Mouse (Mus musculus) neural tube, embryonic 14.5 days (tissue): ENCODE data around the gene Ptpn4. TPM values are rescaled to one million over a fixed set of nuclear protein-coding genes. Genes with fewer than 3 reads are reported as not detected.

Source experiments
- ATAC-seq: fragments of 200-750 bp; cut with Nextera tagmentation; 2 replicates; pipeline ENCODE4 v1.8.0; 2017; ENCODE audit warnings: low read depth, mild to moderate bottlenecking, moderate TSS enrichment, moderate library complexity
- H3K27ac ChIP-seq: fragments of 300-500 bp; sonication (generic); 2 replicates; pipeline ENCODE4 v1.5.1; 2014; ENCODE audit warnings: low read depth, mild to moderate bottlenecking, control low read depth, low read length, moderate library complexity, mixed read lengths
- H3K27me3 ChIP-seq: fragments of 300-500 bp; sonication (generic); 2 replicates; pipeline ENCODE4 v1.6.1; 2014; ENCODE audit warnings: low read length; ENCODE audit not compliant: control insufficient read depth, insufficient read depth
- H3K36me3 ChIP-seq: fragments of 300-500 bp; sonication (generic); 2 replicates; pipeline ENCODE4 v1.6.1; 2014; ENCODE audit warnings: low read length, mixed read lengths; ENCODE audit not compliant: control insufficient read depth, insufficient read depth
- H3K4me1 ChIP-seq: fragments of 300-500 bp; sonication (generic); 2 replicates; pipeline ENCODE4 v1.6.1; 2014; ENCODE audit warnings: low read length; ENCODE audit not compliant: control insufficient read depth, insufficient read depth
- H3K4me2 ChIP-seq: fragments of 300-500 bp; sonication (generic); 2 replicates; pipeline ENCODE4 v1.6.1; 2014; ENCODE audit warnings: mild to moderate bottlenecking, low read depth, low read length, control low read depth
- H3K4me3 ChIP-seq: fragments of 300-500 bp; sonication (generic); 2 replicates; pipeline ENCODE4 v1.5.1; 2014; ENCODE audit warnings: low read depth, low read length, control low read depth, mixed read lengths
- H3K9ac ChIP-seq: fragments of 300-500 bp; sonication (generic); replicated peaks from 2 replicates; pipeline ENCODE4 v1.6.1; 2014; ENCODE audit warnings: low read depth, mild to moderate bottlenecking, control low read depth, low read length, mixed read lengths
- H3K9me3 ChIP-seq: fragments of 300-500 bp; sonication (generic); 2 replicates; pipeline ENCODE4 v1.6.1; 2016; ENCODE audit warnings: low read length; ENCODE audit not compliant: control insufficient read depth
- WGBS: fragments of 180-500 bp; shearing (Covaris S2); extraction: QIAGEN DNeasy Blood & Tissue Kit; methylation state at CpG from one replicate; pipeline ENCODE4 v1.1.7; 2014; 5-methylcytosine and 5-hydroxymethylcytosine counted together
- polyA plus RNA-seq: library from polyadenylated mRNA; unstranded; fragments of >200 nt; fragmentation: Nextera tagmentation; extraction: Ambion mirVana; gene quantifications from 2 replicates; pipeline ENCODE4 v1.2.1, GENCODE M21; 2014

The Ptpn4 gene
- 18.0 and 19.1 TPM in 2 replicates for polyA plus RNA-seq

DNA sequence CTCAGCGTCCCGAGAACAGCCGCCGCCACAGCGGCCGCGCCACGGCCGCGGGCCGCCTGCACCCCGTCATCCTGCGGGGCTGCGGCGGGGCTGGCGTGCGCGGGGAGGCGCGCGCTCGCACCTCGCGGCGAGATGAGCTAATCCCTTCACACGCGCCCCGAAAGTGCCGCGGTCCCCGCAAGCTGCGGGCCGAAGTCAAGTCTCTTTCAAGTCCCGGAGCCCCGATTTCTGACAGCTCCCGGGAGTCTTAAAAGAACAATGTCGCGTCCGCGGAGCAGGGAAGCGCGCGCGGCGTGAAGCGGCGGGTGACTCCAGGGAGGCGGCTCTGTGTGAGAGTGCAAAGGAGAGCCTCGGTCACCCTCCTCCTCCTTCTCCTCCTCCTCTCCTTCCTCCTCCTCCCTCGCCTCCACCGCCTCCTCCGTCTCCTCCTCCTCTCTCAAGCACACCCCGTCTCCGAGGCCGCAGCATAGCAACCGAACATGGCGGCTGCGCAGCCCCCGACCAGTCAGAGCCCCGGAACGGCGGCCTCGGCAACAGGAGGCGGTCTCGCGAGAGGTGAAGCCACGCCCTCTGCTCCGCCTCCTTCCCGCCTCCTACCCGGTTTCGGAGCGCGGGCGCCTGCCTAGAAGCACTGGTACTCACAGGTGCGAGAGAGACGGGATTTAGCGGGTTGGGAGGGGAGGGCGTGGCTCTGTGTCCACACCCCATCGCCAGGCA, at the start of gene Ptpn4:
Ptpn4 (minus strand) TSS at position 579 of the 717 bp plus-strand sequence.
- peak; percentile 99 for ATAC-seq
- H3K36me3 ChIP-seq: no peaks in the 10 kb centered on the region
- H3K27me3 ChIP-seq: no peaks in the 10 kb centered on the region
- peaks cover 11% of the 10 kb centered on the region; the same call in 1 of the 2 replicates for H3K4me1 ChIP-seq
- H3K27ac ChIP-seq: peak within 1 kb of the TSS; percentile 96
- peak within 1 kb of the TSS; percentile 78 for H3K4me2 ChIP-seq
- WGBS: under 1% methylated on average over 72 of the region's 79 CpGs
- no peaks in the 10 kb centered on the region for H3K9me3 ChIP-seq
- peak within 1 kb of the TSS; percentile 90 for H3K9ac ChIP-seq
- peak within 1 kb of the TSS; percentile 78 for H3K4me3 ChIP-seq

DNA sequence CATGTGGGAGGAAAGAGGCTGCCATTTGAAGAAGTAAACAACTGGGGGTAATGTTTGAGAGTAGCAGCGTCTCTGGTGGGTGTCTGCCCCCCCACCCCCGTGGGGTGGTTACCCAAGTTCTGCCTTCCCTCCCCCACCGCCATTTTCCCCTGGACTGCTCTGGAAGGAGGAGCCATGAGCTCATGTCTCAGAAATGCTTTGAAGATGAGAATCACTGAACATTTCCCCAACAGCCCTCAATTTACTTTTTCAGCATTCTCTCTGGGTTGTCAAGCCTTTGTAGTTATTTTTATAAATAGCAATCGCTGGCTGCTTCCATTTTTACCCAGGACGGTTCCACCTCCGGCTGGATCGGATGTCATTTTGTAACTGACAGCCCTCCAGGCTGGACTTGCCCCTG, 48.9 kb upstream of the Ptpn4 start:
- Histone ChIP-seq H3K27ac (no peak overlapping the region), H3K9ac (no peak overlapping the region), H3K4me2 (no peak overlapping the region), H3K4me1 (no peaks in the 10 kb centered on the region), H3K9me3 (no peaks in the 10 kb centered on the region), H3K4me3 (no peak overlapping the region), H3K27me3 (no peaks in the 10 kb centered on the region), H3K36me3 (no peaks in the 10 kb centered on the region)
- WGBS: 76% methylated on average over 7 of the region's 7 CpGs
- ATAC-seq: no peak

DNA sequence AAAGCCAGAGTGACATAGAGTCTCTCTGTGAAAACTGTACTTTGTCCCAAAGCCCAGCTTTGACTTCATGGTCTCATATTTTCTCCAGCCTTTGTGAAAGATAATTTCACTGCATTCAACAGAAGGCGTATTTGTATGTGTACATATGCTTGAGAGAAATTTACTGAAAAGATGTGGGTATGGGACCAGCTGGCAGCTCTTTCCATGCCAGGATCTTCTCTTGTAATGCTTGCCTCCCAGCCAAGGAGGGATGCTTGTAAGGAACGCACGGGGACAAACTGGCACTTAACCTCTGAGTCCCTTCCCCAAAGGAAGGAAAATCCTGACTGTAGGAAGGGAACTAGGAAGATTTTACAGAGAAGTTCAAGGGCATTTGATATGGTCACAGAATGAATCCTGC, 46.9 kb upstream of the Ptpn4 start:
- no peak overlapping the region for H3K27ac ChIP-seq

DNA sequence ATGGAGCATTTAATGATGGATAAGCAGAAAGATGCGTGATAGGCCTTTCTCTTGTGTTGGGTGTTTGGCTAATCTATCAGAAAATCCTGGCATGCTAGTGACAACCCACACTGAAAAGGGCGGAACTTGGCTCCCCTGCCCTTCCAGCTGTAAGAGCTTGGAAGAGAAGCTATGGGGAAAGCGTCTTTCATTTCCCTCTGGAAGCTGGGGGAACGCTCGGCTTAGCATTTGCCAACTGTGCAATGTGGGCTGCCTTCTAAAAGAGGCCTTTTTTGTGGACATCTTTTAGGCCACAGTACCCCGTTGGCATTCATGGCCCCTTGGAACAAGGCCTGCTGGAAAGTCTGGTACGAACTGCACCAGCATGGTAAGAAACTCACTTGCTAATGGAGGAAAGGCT, 41.5 kb upstream of the Ptpn4 start:
- 67% methylated on average over 7 of the region's 7 CpGs for WGBS

More for the DNA sequence above, 46.9 kb upstream of the Ptpn4 start:
- Histone ChIP-seq H3K9ac (no peak overlapping the region), H3K4me1 (no peaks in the 10 kb centered on the region), H3K4me2 (no peak overlapping the region), H3K27me3 (no peaks in the 10 kb centered on the region), H3K9me3 (no peaks in the 10 kb centered on the region), H3K4me3 (no peak overlapping the region), H3K36me3 (no peaks in the 10 kb centered on the region)
- WGBS: 82% methylated on average over 3 of the region's 3 CpGs
- no peak for ATAC-seq

DNA sequence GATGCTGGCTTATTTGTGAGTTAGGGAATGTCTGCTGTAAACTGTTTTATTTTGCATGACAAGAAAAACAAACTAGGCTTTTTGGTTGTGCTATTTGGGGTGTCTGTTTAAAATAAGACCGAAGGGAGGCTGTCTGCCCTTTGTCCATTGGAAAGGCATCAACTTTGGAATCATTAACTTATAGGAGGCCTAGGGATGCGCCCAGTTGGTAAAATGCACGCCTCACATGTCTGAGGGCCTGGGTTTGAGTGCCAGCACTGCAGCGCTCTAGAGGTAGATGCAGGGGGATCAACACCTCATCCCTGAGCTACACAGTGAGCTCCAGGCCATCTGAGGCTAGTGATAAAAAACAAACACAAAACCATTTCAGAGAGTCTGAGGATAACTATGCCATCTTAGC, 40.1 kb upstream of the Ptpn4 start:
- Histone ChIP-seq H3K4me2 (no peak overlapping the region), H3K27me3 (no peaks in the 10 kb centered on the region), H3K9ac (no peak overlapping the region), H3K4me1 (no peaks in the 10 kb centered on the region), H3K9me3 (no peaks in the 10 kb centered on the region), H3K4me3 (no peak overlapping the region), H3K36me3 (no peaks in the 10 kb centered on the region), H3K27ac (no peak overlapping the region)
- ATAC-seq: no peak
- 95% methylated on average over 4 of the region's 4 CpGs for WGBS

More for the DNA sequence above, 41.5 kb upstream of the Ptpn4 start:
- Histone ChIP-seq H3K4me2 (no peak overlapping the region), H3K4me1 (no peaks in the 10 kb centered on the region), H3K27me3 (no peaks in the 10 kb centered on the region), H3K9ac (no peak overlapping the region), H3K27ac (no peak overlapping the region), H3K36me3 (no peaks in the 10 kb centered on the region), H3K4me3 (no peak overlapping the region), H3K9me3 (no peaks in the 10 kb centered on the region)
- peak; percentile 63; the same call in 1 of the 2 replicates for ATAC-seq

DNA sequence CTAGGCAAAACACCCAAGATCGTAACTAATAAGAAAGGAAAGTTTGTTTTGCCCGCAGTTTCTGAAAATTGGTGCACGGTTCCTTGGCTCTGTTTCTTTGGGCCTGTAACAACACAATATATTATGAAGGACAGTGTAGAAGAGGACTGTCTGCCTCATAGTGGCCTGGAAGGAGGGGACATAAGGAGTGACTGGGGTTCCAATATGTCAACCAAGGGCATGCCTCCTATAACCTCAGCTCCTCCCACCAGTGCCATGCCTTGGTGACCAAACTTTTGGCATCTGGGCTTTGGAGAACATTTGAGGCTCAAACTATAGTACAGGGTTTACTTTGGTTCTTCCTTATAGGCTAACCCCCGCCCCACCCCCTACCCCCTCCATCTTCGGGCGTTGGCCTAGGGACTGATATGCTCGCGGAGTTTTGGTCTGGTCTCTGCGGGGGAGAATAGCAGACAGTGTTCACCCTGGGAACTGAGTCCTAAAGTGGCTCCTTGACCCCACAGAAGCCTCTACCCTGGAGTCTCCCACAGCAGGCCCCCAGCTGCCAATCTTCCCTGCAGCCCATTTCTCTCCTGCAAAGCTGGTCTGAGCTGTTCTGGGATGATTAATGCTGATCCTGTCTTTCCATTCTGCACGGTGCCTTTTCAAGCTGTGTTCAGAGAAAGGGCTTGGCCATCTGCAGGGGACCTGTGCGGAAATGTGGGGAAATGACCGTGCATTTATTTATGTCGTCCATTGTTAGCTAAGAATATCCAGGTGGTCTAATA, 31.2 kb upstream of the Ptpn4 start:
- no peaks in the 10 kb centered on the region for H3K4me1 ChIP-seq
- WGBS: 37% methylated on average over 13 of the region's 13 CpGs
- H3K27me3 ChIP-seq: no peaks in the 10 kb centered on the region
- H3K27ac ChIP-seq: no peak overlapping the region
- H3K9me3 ChIP-seq: no peaks in the 10 kb centered on the region
- H3K4me3 ChIP-seq: no peak overlapping the region
- H3K4me2 ChIP-seq: no peak overlapping the region
- no peaks in the 10 kb centered on the region for H3K36me3 ChIP-seq
- no peak overlapping the region for H3K9ac ChIP-seq
- peak; percentile 54; the same call in 1 of the 2 replicates for ATAC-seq

DNA sequence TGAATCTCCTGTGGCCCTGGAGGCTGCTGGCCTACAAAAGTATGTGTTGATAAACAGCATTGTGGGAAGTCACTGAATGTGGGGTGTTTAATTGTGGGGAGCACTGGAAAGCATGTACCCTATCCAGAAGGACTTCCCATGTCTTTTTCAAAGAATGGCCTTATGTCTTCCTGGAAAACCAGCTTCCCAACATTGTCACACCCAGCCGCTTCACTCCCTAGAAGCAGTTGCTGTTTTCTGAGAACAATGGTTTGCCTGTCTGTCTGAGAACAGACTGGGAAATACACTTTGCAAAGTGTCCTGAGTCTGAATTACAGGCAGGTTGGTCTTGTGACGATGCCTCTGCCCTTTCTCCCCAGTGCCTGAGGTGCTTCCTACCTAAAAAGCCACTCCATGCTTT, 29.9 kb upstream of the Ptpn4 start:
- H3K4me3 ChIP-seq: no peak overlapping the region
- H3K4me1 ChIP-seq: no peaks in the 10 kb centered on the region
- H3K36me3 ChIP-seq: no peaks in the 10 kb centered on the region
- no peak for ATAC-seq
- H3K4me2 ChIP-seq: no peak overlapping the region
- no peaks in the 10 kb centered on the region for H3K9me3 ChIP-seq
- no peaks in the 10 kb centered on the region for H3K27me3 ChIP-seq
- H3K27ac ChIP-seq: no peak overlapping the region
- no peak overlapping the region for H3K9ac ChIP-seq
- WGBS: 42% methylated on average over 2 of the region's 2 CpGs

DNA sequence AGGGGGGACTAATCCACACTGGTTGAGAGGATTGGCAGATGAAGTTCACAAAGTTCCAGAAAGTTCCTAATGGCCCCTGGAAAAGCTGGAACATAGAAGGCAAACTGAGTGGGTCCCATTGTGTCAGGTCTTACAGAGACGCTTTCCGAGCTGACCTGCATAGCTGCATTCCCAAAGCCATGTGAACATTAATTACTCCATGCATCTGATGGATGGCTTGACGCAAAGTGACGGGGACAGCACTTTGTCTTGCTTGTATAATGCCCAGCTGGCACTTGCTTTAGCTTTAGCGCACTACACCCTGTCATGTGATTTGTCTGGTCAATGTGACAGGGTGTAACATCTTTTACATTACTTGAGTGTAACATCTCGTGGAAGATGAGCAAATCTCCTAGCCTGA, 27.9 kb upstream of the Ptpn4 start:
- 58% methylated on average over 6 of the region's 6 CpGs for WGBS
- H3K9ac ChIP-seq: no peak overlapping the region
- no peak overlapping the region for H3K4me2 ChIP-seq

More for the DNA sequence above, 27.9 kb upstream of the Ptpn4 start:
- H3K4me1 ChIP-seq: no peaks in the 10 kb centered on the region
- H3K36me3 ChIP-seq: no peaks in the 10 kb centered on the region
- H3K4me3 ChIP-seq: no peak overlapping the region
- H3K27me3 ChIP-seq: no peaks in the 10 kb centered on the region
- no peaks in the 10 kb centered on the region for H3K9me3 ChIP-seq
- no peak overlapping the region for H3K27ac ChIP-seq
- no peak for ATAC-seq
